Mouse (Mus musculus): ENCODE results near the gene Cdrt4. TPM values are rescaled to one million over a fixed set of nuclear protein-coding genes. Genes with fewer than 3 reads are reported as not detected.

Cdrt4 gene
- polyA plus RNA-seq, 1 experiment from 2014 or later, result 0.28 TPM

- no peaks in the 10 kb centered on the region for H3K27me3 ChIP-seq (replicated peaks)
- WGBS, result 87% methylated on average over 9 of the region's 9 CpGs
- no peak overlapping the region for H3K27ac ChIP-seq
- H3K36me3 ChIP-seq, result no peaks in the 10 kb centered on the region
- no peak overlapping the region for H3K4me2 ChIP-seq (replicated peaks)
- no peaks in the 10 kb centered on the region for H3K4me1 ChIP-seq
- ATAC-seq (ENCODE audit: low FRiP score, low read depth), result no peak
- no peak overlapping the region for H3K9ac ChIP-seq
- no peaks in the 10 kb centered on the region for H3K9me3 ChIP-seq
- no peak overlapping the region for H3K4me3 ChIP-seq
Observed at GRCm38 (mm10) chr11:63026651-63027141, 75.7 kb downstream of the Cdrt4 start.

DNA sequence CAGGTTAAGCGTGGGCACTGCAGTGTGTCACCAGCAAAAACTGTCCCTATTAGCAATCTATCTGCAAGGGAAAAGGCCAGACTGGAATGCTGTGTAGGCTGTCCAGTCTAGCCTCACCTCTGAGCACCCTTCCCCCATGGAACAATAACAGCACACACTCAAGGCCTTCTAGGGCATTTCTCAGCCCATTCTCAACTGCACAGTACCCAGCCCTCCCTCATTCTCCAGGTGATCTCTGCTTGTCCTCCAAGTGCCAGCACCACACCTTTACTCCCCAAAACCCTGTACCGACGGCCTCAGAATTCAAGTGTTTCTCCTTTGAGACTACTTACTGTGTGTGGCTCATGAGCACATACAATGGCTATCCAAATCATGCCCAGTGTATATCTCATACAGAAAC lies 77.1 kb downstream of the Cdrt4 start:
- H3K4me1 ChIP-seq, result no peaks in the 10 kb centered on the region
- no peak overlapping the region for H3K9ac ChIP-seq
- ATAC-seq (ENCODE audit: low FRiP score, low read depth), result no peak
- no peaks in the 10 kb centered on the region for H3K9me3 ChIP-seq
- no peak overlapping the region for H3K4me3 ChIP-seq
- H3K27me3 ChIP-seq (replicated peaks), result no peaks in the 10 kb centered on the region
- no peak overlapping the region for H3K4me2 ChIP-seq (replicated peaks)
- H3K36me3 ChIP-seq, result no peaks in the 10 kb centered on the region
- WGBS, result 90% methylated on average over 3 of the region's 3 CpGs
- no peak overlapping the region for H3K27ac ChIP-seq

DNA sequence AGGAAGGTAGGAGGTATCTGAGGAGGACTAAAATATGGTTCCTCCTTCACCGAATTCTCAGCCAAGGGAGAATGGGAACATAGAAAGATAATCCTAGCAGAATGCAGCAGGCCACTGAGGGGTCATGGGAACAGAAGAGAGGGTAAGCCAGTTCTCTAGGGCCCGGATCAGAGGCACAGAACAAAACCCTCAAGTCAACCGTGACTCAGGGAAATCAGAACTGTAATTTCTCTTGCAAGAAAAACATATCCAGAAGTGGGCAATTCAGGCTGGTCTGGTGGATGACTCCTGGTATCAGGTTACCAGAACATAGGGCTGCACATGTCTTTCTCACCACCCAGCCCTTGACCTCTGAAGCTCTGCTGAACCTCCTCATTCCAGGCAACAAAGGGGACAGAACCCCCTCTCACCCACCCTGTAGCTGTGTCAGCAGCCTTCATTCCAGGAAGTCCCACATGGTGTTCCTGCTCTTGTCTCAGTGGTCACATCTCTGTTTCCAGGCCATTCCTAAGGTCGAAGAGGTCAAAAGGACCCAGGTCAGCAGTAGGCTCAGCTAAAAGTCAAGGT lies 78.2 kb downstream of the Cdrt4 start:
- Histone ChIP-seq H3K4me3 (no peak overlapping the region), H3K9me3 (no peaks in the 10 kb centered on the region), H3K27ac (no peak overlapping the region), H3K4me2 (replicated peaks) (no peak overlapping the region), H3K4me1 (no peaks in the 10 kb centered on the region), H3K9ac (no peak overlapping the region), H3K27me3 (replicated peaks) (no peaks in the 10 kb centered on the region), H3K36me3 (no peaks in the 10 kb centered on the region)
- WGBS, result 71% methylated on average over 4 of the region's 4 CpGs
- no peak for ATAC-seq (ENCODE audit: low FRiP score, low read depth)

GRCm38 (mm10) chr11:63029721-63030120 lies 78.7 kb downstream of the Cdrt4 start:
- no peak for ATAC-seq (ENCODE audit: low FRiP score, low read depth)
- WGBS, result 87% methylated on average over 6 of the region's 6 CpGs
- H3K4me3 ChIP-seq, result no peak overlapping the region
- H3K4me1 ChIP-seq, result no peaks in the 10 kb centered on the region
- no peak overlapping the region for H3K9ac ChIP-seq
- no peaks in the 10 kb centered on the region for H3K27me3 ChIP-seq (replicated peaks)
- no peak overlapping the region for H3K27ac ChIP-seq
- H3K4me2 ChIP-seq (replicated peaks), result no peak overlapping the region
- H3K9me3 ChIP-seq, result no peaks in the 10 kb centered on the region
- no peaks in the 10 kb centered on the region for H3K36me3 ChIP-seq

DNA sequence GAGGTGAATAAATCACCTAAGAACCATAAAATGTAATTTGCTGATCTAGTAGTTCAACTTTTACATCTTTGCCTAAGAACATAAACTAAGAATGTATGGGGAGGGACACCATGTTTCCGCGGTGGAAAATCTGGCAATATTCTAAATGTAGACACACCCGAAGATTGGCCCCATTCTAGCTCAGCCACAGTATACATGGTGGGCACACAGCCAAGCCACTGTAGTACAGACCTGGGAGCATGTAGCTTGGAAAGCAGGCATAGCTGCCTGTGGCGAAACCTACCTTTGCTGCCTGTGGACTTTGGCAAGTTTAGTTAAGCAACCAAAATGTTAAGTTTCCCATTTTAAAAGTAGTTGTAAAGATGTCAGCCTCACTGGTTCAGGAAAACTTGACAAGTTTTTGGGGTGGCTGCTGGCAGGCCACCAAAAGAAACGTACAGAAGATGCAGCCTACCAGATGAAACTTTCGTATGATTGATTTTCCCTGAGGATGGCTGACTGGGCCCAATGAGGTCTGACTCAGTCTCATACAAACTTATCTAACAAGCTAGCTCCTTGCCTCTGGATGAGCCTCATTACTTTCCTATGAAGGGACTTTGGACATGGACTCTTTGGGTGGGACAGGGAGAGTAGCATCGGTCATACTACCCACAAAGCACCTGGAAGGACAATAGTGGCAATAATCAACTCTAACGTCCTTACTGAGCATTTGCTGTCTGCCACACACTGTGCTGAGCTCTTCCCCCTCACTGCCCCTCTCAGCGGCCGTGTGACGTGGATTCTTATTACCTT lies 84.6 kb downstream of the Cdrt4 start:
- 74% methylated on average over 11 of the region's 11 CpGs for whole genome bisulfite sequencing
- no peak overlapping the region for H3K27ac ChIP-seq
- no peaks in the 10 kb centered on the region for H3K27me3 ChIP-seq (replicated peaks)
- H3K36me3 ChIP-seq, result no peaks in the 10 kb centered on the region
- H3K4me3 ChIP-seq, result no peak overlapping the region
- H3K4me1 ChIP-seq, result 0 out of 2 replicates have a peak, but pooled peaks cover 7% of the 10 kb centered on the region
- no peak overlapping the region for H3K9ac ChIP-seq
- no peak overlapping the region for H3K4me2 ChIP-seq (replicated peaks)
- ATAC-seq (ENCODE audit: low FRiP score, low read depth), result no peak
- H3K9me3 ChIP-seq, result no peaks in the 10 kb centered on the region

DNA sequence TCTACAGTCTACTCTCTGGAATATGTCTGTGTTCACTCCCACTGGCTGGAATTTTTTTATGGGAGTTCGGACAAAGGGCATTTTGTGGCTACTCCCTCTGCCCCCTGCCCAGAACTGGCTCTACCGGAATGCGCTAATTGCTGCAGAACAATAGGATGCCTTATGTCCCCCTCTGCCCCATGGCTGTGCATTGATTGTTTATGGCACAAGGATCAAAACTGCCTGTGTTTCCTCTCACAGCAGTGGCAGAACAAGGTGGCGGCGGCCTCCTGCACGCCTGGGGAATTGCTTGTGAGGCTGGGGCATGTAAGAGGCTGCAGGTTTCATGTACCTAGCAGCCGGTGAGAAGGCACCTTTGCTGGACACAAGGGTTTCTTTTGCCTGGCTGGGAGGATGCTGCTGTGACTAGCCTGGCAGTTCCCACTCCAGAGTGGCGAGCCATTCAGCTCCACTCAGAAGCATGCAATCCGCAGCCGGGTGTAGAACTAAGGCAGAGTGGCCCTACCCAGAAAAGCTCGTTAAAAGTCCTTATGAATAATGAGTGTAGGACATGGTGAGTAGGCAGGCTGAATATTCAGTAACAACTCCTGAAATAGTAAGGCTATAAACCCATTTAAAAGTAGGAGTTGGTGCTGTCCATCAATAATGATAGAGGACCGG lies 89.1 kb downstream of the Cdrt4 start:
- ATAC-seq (ENCODE audit: low FRiP score, low read depth), result no peak
- 13% methylated on average over 12 of the region's 12 CpGs for WGBS
- Histone ChIP-seq H3K9me3 (no peaks in the 10 kb centered on the region), H3K4me3 (no peak overlapping the region), H3K4me1 (0 out of 2 replicates have a peak, but pooled peaks cover 7% of the 10 kb centered on the region), H3K27ac (no peak overlapping the region), H3K27me3 (replicated peaks) (no peaks in the 10 kb centered on the region), H3K9ac (no peak overlapping the region), H3K4me2 (replicated peaks) (no peak overlapping the region), H3K36me3 (no peaks in the 10 kb centered on the region)

Other genes with a start within 250 kb of the Cdrt4 start
- gene Zfp287, start 219.3 kb upstream of the Cdrt4 start, polyA plus RNA-seq (2016; fragmentation: Nextera tagmentation; extraction: Ambion mirVana), result 18.4 and 19.5 TPM in 2 replicates
- not detected in 2 replicates for gene Gm10428, start 198.1 kb upstream of the Cdrt4 start, polyA plus RNA-seq (2016; fragmentation: Nextera tagmentation; extraction: Ambion mirVana)
- gene Zfp286, start 161.7 kb upstream of the Cdrt4 start, polyA plus RNA-seq (2016; fragmentation: Nextera tagmentation; extraction: Ambion mirVana), result 27.6 and 30.1 TPM in 2 replicates
- gene Trim16, start 131.0 kb upstream of the Cdrt4 start, polyA plus RNA-seq (2016; fragmentation: Nextera tagmentation; extraction: Ambion mirVana), result 8.2 and 10.3 TPM in 2 replicates
- gene Fbxw10, start 104.1 kb upstream of the Cdrt4 start, polyA plus RNA-seq (2016; fragmentation: Nextera tagmentation; extraction: Ambion mirVana), result 0.74 and 1.0 TPM in 2 replicates
- 40.5 and 43.9 TPM in 2 replicates for gene Tvp23b, start 71.7 kb upstream of the Cdrt4 start, polyA plus RNA-seq (2016; fragmentation: Nextera tagmentation; extraction: Ambion mirVana)
- gene Tekt3, start 110.5 kb downstream of the Cdrt4 start, polyA plus RNA-seq (2016; fragmentation: Nextera tagmentation; extraction: Ambion mirVana), result not detected in 2 replicates
- 29.8 and 31.7 TPM in 2 replicates for gene Pmp22, start 177.8 kb downstream of the Cdrt4 start, polyA plus RNA-seq (2016; fragmentation: Nextera tagmentation; extraction: Ambion mirVana)